Mouse (Mus musculus) T-helper 2 cell (primary cell): ENCODE measurements around the gene Csdc2.

Experiments used
- in situ Hi-C: fragments of 300-600 bp; cut with MboI, MseI; formaldehyde crosslinking; loops from one replicate; pipeline ENCODE4 v1.15.1; 2025; ENCODE audit warnings: high pct_unique_total_duplicates

Csdc2 gene

GRCm38 (mm10) chr15:81989371-81990062 is 53.0 kb downstream of the Csdc2 start:
- in situ Hi-C loops: loop anchor here (5.0 kb wide), 1 partner anchor 37 kb away; no protein-coding TSS in a partner anchor

GRCm38 (mm10) chr15:81990549-81990948 is 54.0 kb downstream of the Csdc2 start:
- in situ Hi-C loops: loop anchor here (5.0 kb wide), 1 partner anchor 38 kb away; no protein-coding TSS in a partner anchor

GRCm38 (mm10) chr15:81993992-81994391 is 57.4 kb downstream of the Csdc2 start:
- in situ Hi-C loops: loop anchor here (5.0 kb wide), 1 partner anchor 42 kb away; no protein-coding TSS in a partner anchor
